Mouse (Mus musculus): ENCODE measurements around the gene Myo16.

The Myo16 gene

GRCm38 (mm10) chr8:10307770-10308476 lies 154.2 kb downstream of the Myo16 start:
- TF ChIP-seq GATA4 (IDR thresholded peaks at IDR 0.05; ENCODE audit: insufficient replicate concordance, low read length), result no peak

DNA sequence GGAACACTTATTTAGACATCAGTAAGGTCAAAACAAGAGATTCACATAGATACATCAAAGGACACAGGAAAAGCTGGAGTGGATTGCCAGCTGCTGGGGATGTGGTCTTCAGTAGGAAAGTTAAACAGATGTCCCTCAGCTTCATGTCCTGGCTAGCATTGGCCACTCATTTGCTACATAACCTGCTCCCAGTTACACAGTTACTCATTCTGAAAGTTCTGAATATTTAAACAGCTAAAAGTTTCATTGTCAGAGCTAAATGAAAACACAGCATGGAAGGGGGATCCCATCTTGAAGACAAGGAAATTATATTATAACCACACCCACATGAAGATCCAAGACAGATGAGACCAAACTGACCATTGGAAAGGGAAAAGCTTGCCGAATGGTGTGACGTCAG lies 156.8 kb downstream of the Myo16 start:
- TF ChIP-seq GATA4 (IDR thresholded peaks at IDR 0.05; ENCODE audit: insufficient replicate concordance, low read length), result no peak

- TF ChIP-seq GATA4 (IDR thresholded peaks at IDR 0.05; ENCODE audit: insufficient replicate concordance, low read length), result no peak
Observed at GRCm38 (mm10) chr8:10312316-10312715, 158.6 kb downstream of the Myo16 start.

DNA sequence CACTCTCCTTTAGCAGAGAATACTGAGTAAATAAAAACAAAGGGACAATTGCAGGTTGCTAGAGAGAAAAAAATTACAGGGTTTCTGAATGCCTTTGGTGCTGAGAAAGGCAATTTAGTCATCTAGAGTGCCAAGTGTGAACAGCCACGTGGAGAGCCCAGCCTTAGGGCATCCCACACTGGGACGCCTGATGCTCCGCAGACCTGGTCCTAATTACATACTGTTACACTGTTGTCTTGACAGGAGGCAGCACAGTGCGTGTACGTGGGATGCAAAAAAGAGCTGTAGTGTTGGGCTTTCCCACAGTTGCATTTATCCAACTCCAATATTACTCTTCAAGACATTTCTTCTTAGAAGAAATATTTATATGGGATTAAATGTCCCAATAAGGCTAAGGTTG lies 162.5 kb downstream of the Myo16 start:
- TF ChIP-seq GATA4 (IDR thresholded peaks at IDR 0.05; ENCODE audit: insufficient replicate concordance, low read length), result no peak

DNA sequence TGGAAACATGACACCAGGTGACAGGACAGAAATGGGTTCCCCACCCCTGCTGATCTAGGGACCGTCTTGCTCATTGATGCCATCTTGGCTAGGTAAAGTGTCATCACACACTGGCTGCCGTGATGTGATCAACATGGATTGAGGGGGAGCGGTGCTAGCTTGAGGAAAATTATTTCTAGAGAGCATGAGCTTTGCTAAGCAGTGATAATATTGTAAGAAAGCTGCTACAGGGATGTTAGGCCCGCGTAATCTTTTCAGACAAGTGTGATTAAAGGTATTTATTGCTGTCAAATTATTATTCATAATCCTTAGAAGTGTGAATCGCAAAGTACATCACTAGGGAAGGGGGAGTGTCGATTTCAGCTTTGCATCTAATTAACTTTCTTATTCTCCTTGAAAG lies 164.4 kb downstream of the Myo16 start:
- no peak for TF ChIP-seq GATA4 (IDR thresholded peaks at IDR 0.05; ENCODE audit: insufficient replicate concordance, low read length)

DNA sequence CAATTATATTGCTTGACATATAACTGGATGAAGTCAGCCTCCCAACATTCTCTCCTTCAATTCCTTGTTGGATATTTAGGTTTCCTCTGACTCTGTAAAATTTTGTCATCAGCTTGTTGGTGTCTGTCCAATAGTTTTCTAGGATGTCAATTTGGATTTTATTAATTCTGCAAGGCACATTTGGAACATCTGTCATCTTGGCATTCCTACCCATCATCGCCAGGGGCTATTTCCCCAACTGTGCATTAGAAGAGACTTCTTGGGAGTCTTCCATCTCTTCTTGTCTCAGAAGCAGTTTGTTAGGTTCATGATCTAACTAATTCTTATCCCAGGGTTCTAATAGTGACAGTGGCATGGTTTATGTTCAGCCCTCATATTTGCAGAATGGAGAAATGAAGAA lies 196.7 kb downstream of the Myo16 start:
- no peak for TF ChIP-seq GATA4 (IDR thresholded peaks at IDR 0.05; ENCODE audit: insufficient replicate concordance, low read length)

DNA sequence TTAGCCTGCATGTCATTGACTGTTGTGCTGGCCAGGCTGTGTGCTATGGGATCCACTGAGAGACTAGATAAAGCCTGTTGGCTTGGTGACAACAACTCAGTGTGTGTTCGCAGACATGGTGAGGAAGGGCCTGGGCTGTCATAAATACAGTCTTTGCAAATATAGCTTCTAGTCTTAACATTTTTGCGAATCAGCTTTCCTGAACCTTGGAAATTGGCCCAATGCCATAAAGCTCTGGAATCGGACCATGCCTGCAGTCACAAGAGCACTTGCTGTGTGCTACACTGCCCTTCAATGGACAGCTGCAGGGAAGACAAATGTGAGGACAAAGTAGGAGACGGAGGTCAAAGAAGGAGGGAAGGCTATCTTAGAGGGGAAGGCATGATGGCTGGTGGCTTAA lies 205.0 kb downstream of the Myo16 start:
- no peak for TF ChIP-seq GATA4 (IDR thresholded peaks at IDR 0.05; ENCODE audit: insufficient replicate concordance, low read length)

DNA sequence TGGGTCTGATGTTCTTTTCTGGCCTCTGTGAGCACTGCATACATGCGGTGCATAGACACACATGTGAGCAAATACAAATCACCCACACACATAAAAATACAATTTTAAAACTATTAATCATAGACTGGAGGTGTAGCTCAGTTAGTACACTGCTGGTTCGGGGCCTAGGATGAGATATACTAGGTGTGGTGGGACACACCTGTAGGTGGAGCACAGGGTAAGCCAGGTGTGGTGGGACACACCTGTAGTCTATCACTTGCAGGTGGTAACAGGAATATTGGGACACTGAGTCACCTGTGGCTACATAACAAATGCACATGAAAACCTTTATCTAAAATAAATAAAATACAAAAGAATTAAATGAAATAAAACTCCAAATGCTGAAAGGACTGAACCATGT lies 209.2 kb downstream of the Myo16 start:
- no peak for TF ChIP-seq GATA4 (IDR thresholded peaks at IDR 0.05; ENCODE audit: insufficient replicate concordance, low read length)

GRCm38 (mm10) chr8:10363654-10364406 lies 210.1 kb downstream of the Myo16 start:
- TF ChIP-seq GATA4 (IDR thresholded peaks at IDR 0.05; ENCODE audit: insufficient replicate concordance, low read length), result no peak

DNA sequence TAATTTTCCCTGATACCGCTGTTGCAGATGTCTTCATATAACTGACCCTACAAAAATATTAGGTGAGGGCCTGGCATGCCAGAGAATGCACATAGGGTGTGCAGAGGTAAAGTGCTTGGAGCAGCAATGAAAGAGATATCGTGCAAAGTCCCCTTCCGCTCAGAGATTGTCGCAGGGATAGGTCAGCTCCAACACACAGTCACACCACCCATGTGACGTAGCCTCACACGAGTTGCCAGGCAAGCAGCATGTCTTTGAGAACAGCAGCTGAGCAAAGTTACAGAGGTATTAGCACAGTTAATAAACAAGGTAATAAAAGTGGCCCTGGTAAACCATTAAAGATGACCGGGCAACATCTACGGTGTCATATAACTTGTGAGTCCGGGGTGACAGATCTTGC lies 212.4 kb downstream of the Myo16 start:
- TF ChIP-seq GATA4 (IDR thresholded peaks at IDR 0.05; ENCODE audit: insufficient replicate concordance, low read length), result no peak

DNA sequence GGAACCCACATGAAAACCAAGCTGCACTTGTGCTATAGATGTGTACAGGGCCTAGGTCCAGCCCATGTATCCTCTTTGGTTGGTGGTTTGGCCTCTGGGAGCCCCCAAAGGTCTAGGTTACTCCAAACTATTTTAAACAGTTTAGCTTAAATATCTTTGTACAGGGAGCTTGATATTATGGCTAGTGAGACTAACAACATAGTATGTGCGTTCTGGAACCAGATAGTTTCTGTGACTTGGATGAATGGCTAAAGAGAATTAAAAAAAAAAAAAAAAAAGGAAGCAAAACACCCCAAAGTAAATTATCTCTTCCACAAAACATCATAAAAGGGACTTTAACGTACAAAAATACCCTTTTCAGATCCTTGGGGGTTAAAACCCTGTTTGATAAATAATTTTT lies 218.9 kb downstream of the Myo16 start:
- no peak for TF ChIP-seq GATA4 (IDR thresholded peaks at IDR 0.05; ENCODE audit: insufficient replicate concordance, low read length)

DNA sequence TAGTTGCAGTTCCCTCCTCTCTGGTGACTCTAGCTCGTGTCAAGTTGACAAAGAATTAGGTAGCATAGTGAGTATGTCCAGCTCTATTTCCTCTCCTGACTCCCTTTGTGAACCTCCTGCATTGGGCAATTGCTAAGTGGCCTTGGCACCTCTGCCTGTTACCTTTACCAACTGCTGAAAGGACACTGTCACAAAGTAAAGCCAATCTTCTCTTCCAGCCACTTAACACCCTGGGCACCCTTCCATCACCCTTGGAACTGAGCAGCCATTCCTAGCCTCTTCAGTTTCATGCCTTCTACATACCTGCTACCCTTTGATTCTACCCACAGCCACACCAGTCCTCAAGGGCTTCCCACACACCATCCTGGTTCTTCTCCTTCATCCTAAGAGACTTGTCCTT lies 233.4 kb downstream of the Myo16 start:
- no peak for TF ChIP-seq GATA4 (IDR thresholded peaks at IDR 0.05; ENCODE audit: insufficient replicate concordance, low read length)

DNA sequence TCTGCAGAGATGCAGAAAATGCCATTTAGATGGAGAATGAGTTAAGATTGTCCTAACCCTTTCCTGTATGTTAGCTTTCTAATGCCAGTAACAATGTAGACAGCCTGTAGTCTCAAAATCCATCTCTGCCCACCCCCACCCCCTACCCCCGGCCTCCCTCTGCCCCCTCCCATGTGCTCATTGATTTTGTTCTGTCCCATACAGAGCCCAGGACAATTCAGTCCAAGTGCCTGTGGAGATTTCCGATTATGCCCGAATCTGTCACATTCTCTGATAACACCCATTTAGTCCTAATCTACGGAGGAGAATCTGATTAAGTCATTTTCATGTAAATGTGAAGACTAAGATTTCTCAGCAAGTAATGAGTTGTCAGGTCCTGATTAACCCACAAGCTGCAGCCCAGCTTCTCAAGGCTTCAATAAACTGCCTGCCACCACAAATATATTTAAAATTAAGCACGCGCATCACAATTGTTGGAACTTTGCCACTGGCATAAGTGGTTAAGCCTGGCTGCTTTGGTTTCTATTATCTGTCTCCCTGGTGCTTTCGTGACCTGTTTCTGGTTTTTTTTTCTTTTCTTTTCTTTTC lies 237.5 kb downstream of the Myo16 start:
- TF ChIP-seq GATA4 (IDR thresholded peaks at IDR 0.05; ENCODE audit: insufficient replicate concordance, low read length), result no peak

DNA sequence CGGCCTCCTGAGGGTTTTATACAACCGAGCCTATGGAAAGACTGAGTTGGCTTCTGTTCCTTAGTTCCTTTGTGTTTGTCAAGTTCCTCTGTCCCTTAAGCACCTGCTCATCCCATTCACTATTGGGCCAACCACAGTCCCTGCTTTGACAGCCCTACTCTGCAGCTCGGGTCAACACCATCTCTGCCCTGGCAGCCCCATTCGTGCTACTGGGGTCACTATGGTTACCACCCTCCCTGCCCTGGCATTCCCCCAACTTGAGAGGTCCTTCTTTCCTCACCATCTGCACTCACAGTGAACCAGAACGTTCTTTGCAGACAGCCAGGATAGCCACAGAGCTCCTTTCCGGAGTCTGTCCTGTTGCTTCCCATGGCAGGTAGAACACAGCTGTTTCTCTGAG lies 238.2 kb downstream of the Myo16 start:
- no peak for TF ChIP-seq GATA4 (IDR thresholded peaks at IDR 0.05; ENCODE audit: insufficient replicate concordance, low read length)

- no peak for TF ChIP-seq GATA4 (IDR thresholded peaks at IDR 0.05; ENCODE audit: insufficient replicate concordance, low read length)
Observed at GRCm38 (mm10) chr8:10394506-10394905, 240.8 kb downstream of the Myo16 start.

DNA sequence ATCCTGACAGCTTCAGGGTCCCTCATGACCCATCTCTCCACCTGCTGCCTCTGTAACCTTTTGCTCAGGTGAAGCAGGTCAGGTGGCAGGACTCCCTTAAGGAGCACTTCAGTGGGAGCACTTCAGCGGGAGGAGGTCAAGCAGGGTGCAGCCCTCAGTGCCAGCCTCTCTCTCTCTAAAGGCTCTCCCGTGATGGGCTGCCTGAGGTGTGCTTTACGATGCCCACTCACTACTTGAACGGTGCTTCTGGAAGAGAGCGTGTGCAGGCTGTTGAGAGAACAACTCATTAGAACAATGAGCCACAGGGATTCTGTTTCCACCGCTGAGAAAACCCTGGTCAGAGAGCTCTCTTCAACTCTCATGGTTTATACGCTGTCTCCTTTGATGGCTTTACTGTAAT lies 241.4 kb downstream of the Myo16 start:
- no peak for TF ChIP-seq GATA4 (IDR thresholded peaks at IDR 0.05; ENCODE audit: insufficient replicate concordance, low read length)
